Mouse (Mus musculus): ENCODE measurements at regions not wholly inside any gene's neighbourhood (a gene's known extent, or its start where the extent isn't known, plus 50 kb on each side); places are given as distances from the start of the nearest gene placed in this dataset.

- DNase-seq (ENCODE audit: extremely low spot score, low spot score), result no peak
Measured at GRCm38 (mm10) chr15:64434502-64434901, 374.2 kb upstream of the Fam49b start.

GRCm38 (mm10) chr15:64434908-64435307, 374.6 kb upstream of the Fam49b start:
- DNase-seq (ENCODE audit: extremely low spot score, low spot score), result no peak

- no peak for DNase-seq (ENCODE audit: extremely low spot score, low spot score)
Measured at GRCm38 (mm10) chr15:64445076-64445475, 372.4 kb upstream of the Gm21798 start.

- no peak for DNase-seq (ENCODE audit: extremely low spot score, low spot score)
Measured at GRCm38 (mm10) chr15:64446411-64447072, 371.0 kb upstream of the Gm21798 start.

GRCm38 (mm10) chr15:64447239-64447952, 370.1 kb upstream of the Gm21798 start:
- no peak for DNase-seq (ENCODE audit: extremely low spot score, low spot score)

GRCm38 (mm10) chr15:64448581-64449140, 368.8 kb upstream of the Gm21798 start:
- DNase-seq (ENCODE audit: extremely low spot score, low spot score), result no peak

GRCm38 (mm10) chr15:64470743-64471142, 346.8 kb upstream of the Gm21798 start:
- no peak for DNase-seq (ENCODE audit: extremely low spot score, low spot score)

- DNase-seq (ENCODE audit: extremely low spot score, low spot score), result no peak
Measured at GRCm38 (mm10) chr15:64471597-64471996, 345.9 kb upstream of the Gm21798 start.

GRCm38 (mm10) chr15:64474236-64474635, 343.3 kb upstream of the Gm21798 start:
- DNase-seq (ENCODE audit: extremely low spot score, low spot score), result no peak

GRCm38 (mm10) chr15:64477131-64477530, 340.4 kb upstream of the Gm21798 start:
- DNase-seq (ENCODE audit: extremely low spot score, low spot score), result no peak

GRCm38 (mm10) chr15:64480625-64481024, 336.9 kb upstream of the Gm21798 start:
- no peak for DNase-seq (ENCODE audit: extremely low spot score, low spot score)

- no peak for DNase-seq (ENCODE audit: extremely low spot score, low spot score)
Measured at GRCm38 (mm10) chr15:64481226-64481625, 336.3 kb upstream of the Gm21798 start.

GRCm38 (mm10) chr15:64482960-64483359, 334.5 kb upstream of the Gm21798 start:
- DNase-seq (ENCODE audit: extremely low spot score, low spot score), result no peak

- no peak for DNase-seq (ENCODE audit: extremely low spot score, low spot score)
Measured at GRCm38 (mm10) chr15:64487801-64488200, 329.7 kb upstream of the Gm21798 start.

GRCm38 (mm10) chr15:64500783-64501182, 316.7 kb upstream of the Gm21798 start:
- no peak for DNase-seq (ENCODE audit: extremely low spot score, low spot score)

- no peak for DNase-seq (ENCODE audit: extremely low spot score, low spot score)
Measured at GRCm38 (mm10) chr15:64501479-64501878, 316.0 kb upstream of the Gm21798 start.

- DNase-seq (ENCODE audit: extremely low spot score, low spot score), result no peak
Measured at GRCm38 (mm10) chr15:64504751-64505150, 312.7 kb upstream of the Gm21798 start.

GRCm38 (mm10) chr15:64510649-64511048, 306.8 kb upstream of the Gm21798 start:
- no peak for DNase-seq (ENCODE audit: extremely low spot score, low spot score)

GRCm38 (mm10) chr15:64511176-64511575, 306.3 kb upstream of the Gm21798 start:
- DNase-seq (ENCODE audit: extremely low spot score, low spot score), result no peak

- DNase-seq (ENCODE audit: extremely low spot score, low spot score), result no peak
Measured at GRCm38 (mm10) chr15:64512615-64513014, 304.9 kb upstream of the Gm21798 start.

- no peak for DNase-seq (ENCODE audit: extremely low spot score, low spot score)
Measured at GRCm38 (mm10) chr15:64513501-64514097, 303.9 kb upstream of the Gm21798 start.

GRCm38 (mm10) chr15:64515179-64515578, 302.3 kb upstream of the Gm21798 start:
- DNase-seq (ENCODE audit: extremely low spot score, low spot score), result no peak

Data from neural tube, embryonic 10.5 days (tissue).